Mouse (Mus musculus) megakaryocyte, embryonic 14.5 days (primary cell): ENCODE measurements around the gene Rgcc. TPM values are rescaled to one million over a fixed set of nuclear protein-coding genes. Genes with fewer than 3 reads are reported as not detected.

Source experiments
- H3K27me3 ChIP-seq: replicated peaks from 2 replicates; pipeline ENCODE3; 2012; ENCODE audit warnings: inconsistent platforms
- H3K36me3 ChIP-seq: replicated peaks from 2 replicates; pipeline ENCODE3; 2012; ENCODE audit warnings: low read length, inconsistent platforms, mixed read lengths
- H3K4me1 ChIP-seq: 2 replicates; pipeline ENCODE4 v1.6.1; 2012; ENCODE audit warnings: inconsistent platforms
- H3K4me3 ChIP-seq: replicated peaks from 2 replicates; pipeline ENCODE3; 2012; ENCODE audit warnings: moderate library complexity, mild to moderate bottlenecking, inconsistent platforms
- H3K9me3 ChIP-seq: 2 replicates; pipeline ENCODE4 v1.6.1; 2012; ENCODE audit warnings: inconsistent platforms
- FLI1 ChIP-seq: IDR thresholded peaks from 2 replicates; pipeline ENCODE4 v1.6.1; 2012; ENCODE audit warnings: low read length, inconsistent platforms, mixed read lengths
- GATA1 ChIP-seq: IDR thresholded peaks from 3 replicates; pipeline ENCODE4 v1.6.1; 2012; ENCODE audit warnings: mixed read lengths, low read length, inconsistent platforms, borderline replicate concordance
- polyA plus RNA-seq: library from polyadenylated mRNA; stranded (reverse); fragments of >175 nt; gene quantifications from 2 replicates; pipeline ENCODE4 v1.2.3, GENCODE M21; 2012; ENCODE audit warnings: low replicate concordance; ENCODE audit not compliant: insufficient read depth

The Rgcc gene
- polyA plus RNA-seq, 1 experiment: 19.5 TPM

GRCm38 (mm10) chr14:79272188-79272694, 29.2 kb downstream of the Rgcc start:
- H3K4me3 ChIP-seq: no peak overlapping the region
- H3K4me1 ChIP-seq: peaks cover 35% of the 10 kb centered on the region
- TF ChIP-seq FLI1: no peak
- TF ChIP-seq GATA1: no peak
- H3K27me3 ChIP-seq: peaks cover 5% of the 10 kb centered on the region
- peaks cover 10% of the 10 kb centered on the region; the same call in 1 of the 2 replicates for H3K9me3 ChIP-seq
- H3K36me3 ChIP-seq: peaks cover 3% of the 10 kb centered on the region

GRCm38 (mm10) chr14:79269551-79269950, 31.9 kb downstream of the Rgcc start:
- Histone ChIP-seq H3K4me1 (peaks cover 23% of the 10 kb centered on the region), H3K4me3 (no peak overlapping the region), H3K27me3 (peaks cover 5% of the 10 kb centered on the region), H3K36me3 (peaks cover 3% of the 10 kb centered on the region), H3K9me3 (peaks cover 10% of the 10 kb centered on the region; the same call in 1 of the 2 replicates)
- no peak for TF ChIP-seq FLI1
- no peak for TF ChIP-seq GATA1

GRCm38 (mm10) chr14:79267878-79268277, 33.6 kb downstream of the Rgcc start:
- Histone ChIP-seq H3K27me3 (peaks cover 11% of the 10 kb centered on the region), H3K4me1 (peaks cover 25% of the 10 kb centered on the region), H3K9me3 (peaks cover 10% of the 10 kb centered on the region; the same call in 1 of the 2 replicates), H3K4me3 (no peak overlapping the region), H3K36me3 (peaks cover 3% of the 10 kb centered on the region)
- TF ChIP-seq GATA1: no peak
- no peak for TF ChIP-seq FLI1

- H3K4me3 ChIP-seq: no peak overlapping the region
- peaks cover 10% of the 10 kb centered on the region; the same call in 1 of the 2 replicates for H3K9me3 ChIP-seq
- TF ChIP-seq GATA1 (no peak), FLI1 (no peak)
- H3K36me3 ChIP-seq: peaks cover 3% of the 10 kb centered on the region
- H3K27me3 ChIP-seq: peaks cover 13% of the 10 kb centered on the region
- peaks cover 29% of the 10 kb centered on the region for H3K4me1 ChIP-seq
These were observed 34.1 kb downstream of the Rgcc start for GRCm38 (mm10) chr14:79267382-79267781.

- Histone ChIP-seq H3K9me3 (peaks cover 6% of the 10 kb centered on the region; the same call in 1 of the 2 replicates), H3K36me3 (no peaks in the 10 kb centered on the region), H3K4me1 (peaks cover 26% of the 10 kb centered on the region), H3K27me3 (peaks cover 13% of the 10 kb centered on the region), H3K4me3 (no peak overlapping the region)
- TF ChIP-seq FLI1: no peak
- no peak for TF ChIP-seq GATA1
These were observed 35.0 kb downstream of the Rgcc start for GRCm38 (mm10) chr14:79266408-79266807.

- no peak overlapping the region for H3K4me3 ChIP-seq
- peaks cover 14% of the 10 kb centered on the region for H3K27me3 ChIP-seq
- no peak for TF ChIP-seq GATA1
- H3K36me3 ChIP-seq: no peaks in the 10 kb centered on the region
- H3K9me3 ChIP-seq: peaks cover 6% of the 10 kb centered on the region; the same call in 1 of the 2 replicates
- H3K4me1 ChIP-seq: peaks cover 26% of the 10 kb centered on the region
These were observed 35.7 kb downstream of the Rgcc start for GRCm38 (mm10) chr14:79265738-79266137.

GRCm38 (mm10) chr14:79263321-79263720, 38.1 kb downstream of the Rgcc start:
- no peaks in the 10 kb centered on the region for H3K36me3 ChIP-seq
- no peaks in the 10 kb centered on the region for H3K9me3 ChIP-seq
- peaks cover 26% of the 10 kb centered on the region for H3K4me1 ChIP-seq
- H3K27me3 ChIP-seq: peaks cover 24% of the 10 kb centered on the region
- no peak overlapping the region for H3K4me3 ChIP-seq
- TF ChIP-seq FLI1 (no peak), GATA1 (no peak)

GRCm38 (mm10) chr14:79262677-79263076, 38.8 kb downstream of the Rgcc start:
- Histone ChIP-seq H3K4me1 (peaks cover 26% of the 10 kb centered on the region), H3K27me3 (peaks cover 25% of the 10 kb centered on the region), H3K4me3 (no peak overlapping the region), H3K36me3 (no peaks in the 10 kb centered on the region), H3K9me3 (no peaks in the 10 kb centered on the region)
- TF ChIP-seq FLI1: no peak
- TF ChIP-seq GATA1: no peak

- TF ChIP-seq FLI1 (no peak), GATA1 (no peak)
- Histone ChIP-seq H3K27me3 (peaks cover 25% of the 10 kb centered on the region), H3K36me3 (no peaks in the 10 kb centered on the region), H3K9me3 (no peaks in the 10 kb centered on the region), H3K4me1 (peaks cover 28% of the 10 kb centered on the region), H3K4me3 (no peak overlapping the region)
These were observed 42.2 kb downstream of the Rgcc start for GRCm38 (mm10) chr14:79259062-79259779.

- peaks cover 14% of the 10 kb centered on the region for H3K4me1 ChIP-seq
- peaks cover 17% of the 10 kb centered on the region for H3K27me3 ChIP-seq
- no peak overlapping the region for H3K4me3 ChIP-seq
- no peaks in the 10 kb centered on the region for H3K9me3 ChIP-seq
- no peak for TF ChIP-seq GATA1
- no peak for TF ChIP-seq FLI1
- H3K36me3 ChIP-seq: no peaks in the 10 kb centered on the region
These were observed 44.8 kb downstream of the Rgcc start for GRCm38 (mm10) chr14:79256656-79257055.

GRCm38 (mm10) chr14:79255786-79256185, 45.7 kb downstream of the Rgcc start:
- Histone ChIP-seq H3K4me3 (no peak overlapping the region), H3K9me3 (no peaks in the 10 kb centered on the region), H3K27me3 (peaks cover 17% of the 10 kb centered on the region), H3K36me3 (no peaks in the 10 kb centered on the region), H3K4me1 (peaks cover 14% of the 10 kb centered on the region)
- no peak for TF ChIP-seq FLI1
- TF ChIP-seq GATA1: no peak
